ENCODE assay signal across 9 mouse cellular contexts in genomic region chr7:81523663-81524017, GRCm38 (mm10). TPM values are rescaled to one million over a fixed set of nuclear protein-coding genes. Genes with fewer than 3 reads are reported as not detected.
DNase-seq lines count a peak whose midpoint lies in the region; ATAC-seq and TF ChIP-seq lines count a peak whose summit lies in the region.
"Had no signal": no experiment of that assay in that cellular context is flagged by ENCODE, and none has a peak within 500 bp of the region (broad histone marks: within the 10 kb centered on the region; RNA-seq: fewer than 3 reads in every experiment).

No protein-coding gene starts in this region.

- no peaks in the 10 kb centered on the region for H3K27me3 ChIP-seq in embryonic facial prominence, embryonic 10.5 days (replicated peaks; ENCODE audit: low read depth, poor library complexity, severe bottlenecking)
- H3K27me3 ChIP-seq in hindbrain, postnatal 0 days (ENCODE audit: insufficient read depth, low read length) = no peaks in the 10 kb centered on the region
- no peaks in the 10 kb centered on the region for H3K27me3 ChIP-seq in midbrain, postnatal 0 days (ENCODE audit: insufficient read depth, low read length)

- ATAC-seq in hindbrain, postnatal 0 days = no peak; the same call in 1 of the 2 replicates
- peak; percentile 35; the same call in 1 of the 2 replicates for ATAC-seq in midbrain, postnatal 0 days (ENCODE audit: low FRiP score)

- H3K4me2 ChIP-seq in hindbrain, postnatal 0 days (ENCODE audit: low read depth, low read length) = peak overlapping the region; percentile 74
- H3K4me2 ChIP-seq in midbrain, postnatal 0 days (ENCODE audit: low read depth, low read length, poor library complexity, severe bottlenecking) = peak overlapping the region; percentile 68

- H3K4me3 ChIP-seq in left cerebral cortex, adult 2 months = peak overlapping the region; percentile 67
- peak overlapping the region; percentile 79 for H3K4me3 ChIP-seq in embryonic facial prominence, embryonic 10.5 days
- peak overlapping the region; percentile 50 for H3K4me3 ChIP-seq in hindbrain, postnatal 0 days (ENCODE audit: low read length)
- peak overlapping the region; percentile 54 for H3K4me3 ChIP-seq in midbrain, postnatal 0 days (ENCODE audit: low read depth, low read length)

- intact Hi-C loops in left cerebral cortex, adult 2 months (cut with DNase I) = loop anchor here (2.0 to 5.0 kb wide), 2 partner anchors 47 to 181 kb away; partner anchors contain the start of gene Whamm

- WGBS in embryonic facial prominence, embryonic 10.5 days = 12% methylated on average over 13 of the region's 13 CpGs
- 10% methylated on average over 13 of the region's 13 CpGs for WGBS in hindbrain, postnatal 0 days
- 8% methylated on average over 13 of the region's 13 CpGs for WGBS in midbrain, postnatal 0 days

- peak overlapping the region; percentile 72 for H3K9ac ChIP-seq in hindbrain, postnatal 0 days (replicated peaks; ENCODE audit: low read length)
- peak overlapping the region; percentile 87 for H3K9ac ChIP-seq in midbrain, postnatal 0 days (replicated peaks; ENCODE audit: low read length, poor library complexity, severe bottlenecking)

- DNase-seq in left cerebral cortex, adult 2 months (ENCODE audit: extremely low spot score in 1 of 2, low spot score in 2 of 2) = no peak
- DNase-seq in left cerebral cortex, adult 9 months (ENCODE audit: low spot score in 2 of 2) = no peak
- DNase-seq in embryonic facial prominence, embryonic 10.5 days (ENCODE audit: low spot score) = no peak
- no peak for DNase-seq in hindbrain, postnatal 0 days (ENCODE audit: low spot score)
- no peak for DNase-seq in midbrain, postnatal 0 days (ENCODE audit: low spot score)
- DNase-seq in adrenal gland, adult (ENCODE audit: inconsistent age in 2 of 2, low spot score in 1 of 2) = no peak
- DNase-seq in gastrocnemius, adult 18-20 months (ENCODE audit: low spot score) = no peak
- no peak for DNase-seq in kidney, adult 9 months

- peaks cover 36% of the 10 kb centered on the region for H3K36me3 ChIP-seq in embryonic facial prominence, embryonic 10.5 days (replicated peaks)
- peaks cover 1% of the 10 kb centered on the region; the same call in 1 of the 2 replicates for H3K36me3 ChIP-seq in hindbrain, postnatal 0 days (ENCODE audit: insufficient read depth, low read length)
- peaks cover 6% of the 10 kb centered on the region for H3K36me3 ChIP-seq in midbrain, postnatal 0 days (ENCODE audit: insufficient read depth, low read length)

- TF ChIP-seq CTCF in left cerebral cortex, adult 2 months (IDR thresholded peaks at IDR 0.05) = no peak
- TF ChIP-seq CTCF in hindbrain, postnatal 0 days (IDR thresholded peaks at IDR 0.05; ENCODE audit: low read depth) = no peak
- TF ChIP-seq CTCF in midbrain, postnatal 0 days (IDR thresholded peaks at IDR 0.05) = no peak

- H3K9me3 ChIP-seq in embryonic facial prominence, embryonic 10.5 days = no peaks in the 10 kb centered on the region
- no peaks in the 10 kb centered on the region for H3K9me3 ChIP-seq in hindbrain, postnatal 0 days (ENCODE audit: low read length)
- no peaks in the 10 kb centered on the region for H3K9me3 ChIP-seq in midbrain, postnatal 0 days (ENCODE audit: low read length)

- H3K27ac ChIP-seq in left cerebral cortex, adult 2 months = peak overlapping the region; percentile 60; the same call in 1 of the 2 replicates
- H3K27ac ChIP-seq in embryonic facial prominence, embryonic 10.5 days (replicated peaks) = peak overlapping the region; percentile 94
- peak overlapping the region; percentile 96 for H3K27ac ChIP-seq in hindbrain, postnatal 0 days
- H3K27ac ChIP-seq in midbrain, postnatal 0 days (ENCODE audit: low read depth, low read length) = peak overlapping the region; percentile 97

- peaks cover 18% of the 10 kb centered on the region for H3K4me1 ChIP-seq in embryonic facial prominence, embryonic 10.5 days
- peaks cover 11% of the 10 kb centered on the region; the same call in 1 of the 2 replicates for H3K4me1 ChIP-seq in hindbrain, postnatal 0 days (ENCODE audit: insufficient read depth, low read length)
- peaks cover 9% of the 10 kb centered on the region for H3K4me1 ChIP-seq in midbrain, postnatal 0 days (ENCODE audit: insufficient read depth, low read length)

RNA-seq across cellular contexts. Expression of gene BC048679, which starts 25.6 kb away (rescaled TPM):
- not detected for total RNA-seq in left cerebral cortex, adult 2 months (2021)
- polyA plus RNA-seq in embryonic facial prominence, embryonic 10.5 days (2016; fragmentation: Nextera tagmentation; extraction: Ambion mirVana) = 0.33 and 0.57 TPM in 2 replicates
- not detected in 2 replicates for total RNA-seq in hindbrain, postnatal 0 days (2014; rRNA removed)
- polyA plus RNA-seq in hindbrain, postnatal 0 days (2015; fragmentation: Nextera tagmentation; extraction: Ambion mirVana) = not detected in 2 replicates
- total RNA-seq in midbrain, postnatal 0 days (2014; rRNA removed) = not detected in 2 replicates
- polyA plus RNA-seq in midbrain, postnatal 0 days (2015; fragmentation: Nextera tagmentation; extraction: Ambion mirVana) = not detected in 2 replicates
- total RNA-seq in gastrocnemius, adult 18-20 months (2021) = 1 to 10 TPM; 4.2 to 9.7 TPM
- polyA plus RNA-seq: brain, embryonic 14.5 days had no signal

RNA-seq across cellular contexts. Expression of gene Ap3b2, which starts 29.9 kb away (rescaled TPM):
- 100 to 1,000 TPM; 159 to 162 TPM for total RNA-seq in left cerebral cortex, adult 2 months (2021)
- 8.6 and 10.8 TPM in 2 replicates for polyA plus RNA-seq in embryonic facial prominence, embryonic 10.5 days (2016; fragmentation: Nextera tagmentation; extraction: Ambion mirVana)
- 208 and 231 TPM in 2 replicates for total RNA-seq in hindbrain, postnatal 0 days (2014; rRNA removed)
- 102 and 103 TPM in 2 replicates for polyA plus RNA-seq in hindbrain, postnatal 0 days (2015; fragmentation: Nextera tagmentation; extraction: Ambion mirVana)
- 192 and 206 TPM in 2 replicates for total RNA-seq in midbrain, postnatal 0 days (2014; rRNA removed)
- 115 and 124 TPM in 2 replicates for polyA plus RNA-seq in midbrain, postnatal 0 days (2015; fragmentation: Nextera tagmentation; extraction: Ambion mirVana)
- total RNA-seq in gastrocnemius, adult 18-20 months (2021) = under 1 TPM; 0.11 to 0.36 TPM

RNA-seq across cellular contexts. Expression of gene Fsd2, which starts 43.1 kb away (rescaled TPM):
- under 1 TPM; 0.25 to 0.26 TPM for total RNA-seq in left cerebral cortex, adult 2 months (2021)
- polyA plus RNA-seq in embryonic facial prominence, embryonic 10.5 days (2016; fragmentation: Nextera tagmentation; extraction: Ambion mirVana) = 0.04 TPM in 1 of 2 replicates, not detected in the other
- total RNA-seq in hindbrain, postnatal 0 days (2014; rRNA removed) = 0.18 and 0.31 TPM in 2 replicates
- 0.05 and 0.08 TPM in 2 replicates for polyA plus RNA-seq in hindbrain, postnatal 0 days (2015; fragmentation: Nextera tagmentation; extraction: Ambion mirVana)
- 0.22 TPM in 1 of 2 replicates, not detected in the other for total RNA-seq in midbrain, postnatal 0 days (2014; rRNA removed)
- polyA plus RNA-seq in midbrain, postnatal 0 days (2015; fragmentation: Nextera tagmentation; extraction: Ambion mirVana) = 0.28 and 0.36 TPM in 2 replicates
- 100 to 1,000 TPM; 325 to 384 TPM for total RNA-seq in gastrocnemius, adult 18-20 months (2021)

RNA-seq across cellular contexts. Expression of gene Whamm, which starts 47.4 kb away (rescaled TPM):
- total RNA-seq in left cerebral cortex, adult 2 months (2021) = 10 to 100 TPM; 18.6 to 19.1 TPM
- polyA plus RNA-seq in embryonic facial prominence, embryonic 10.5 days (2016; fragmentation: Nextera tagmentation; extraction: Ambion mirVana) = 2.4 and 3.4 TPM in 2 replicates
- 5.1 and 6.2 TPM in 2 replicates for total RNA-seq in hindbrain, postnatal 0 days (2014; rRNA removed)
- polyA plus RNA-seq in hindbrain, postnatal 0 days (2015; fragmentation: Nextera tagmentation; extraction: Ambion mirVana) = 6.9 and 7.0 TPM in 2 replicates
- 6.2 and 9.6 TPM in 2 replicates for total RNA-seq in midbrain, postnatal 0 days (2014; rRNA removed)
- 5.4 and 5.5 TPM in 2 replicates for polyA plus RNA-seq in midbrain, postnatal 0 days (2015; fragmentation: Nextera tagmentation; extraction: Ambion mirVana)
- 1 to 10 TPM; 7.9 to 8.8 TPM for total RNA-seq in gastrocnemius, adult 18-20 months (2021)

Comparison
In these comparisons a context has a peak if more than half of its experiments do, and no peak if none do; other contexts are left out.
1. RNA of gene Ap3b2, which starts 29.9 kb away (total RNA-seq): 208 to 231 TPM in hindbrain, postnatal 0 days, 192 to 206 TPM in midbrain, postnatal 0 days and 159 to 162 TPM in left cerebral cortex, adult 2 months; 0.11 to 0.36 TPM in gastrocnemius, adult 18-20 months; every median in the first group is over 100 times any median in the second.
2. RNA of gene Fsd2, which starts 43.1 kb away (total RNA-seq): 325 to 384 TPM in gastrocnemius, adult 18-20 months; 0.18 to 0.31 TPM in hindbrain, postnatal 0 days, 0.25 to 0.26 TPM in left cerebral cortex, adult 2 months and 0.22 TPM in midbrain, postnatal 0 days; every median in the first group is over 100 times any median in the second.
3. Peak in every context shown above with its lines, with median percentiles within 50 percentile points of each other: H3K27ac ChIP-seq and H3K4me3 ChIP-seq.